Mouse (Mus musculus): ENCODE results near the gene Crls1. TPM values are rescaled to one million over a fixed set of nuclear protein-coding genes. Genes with fewer than 3 reads are reported as not detected.
A peak's percentile ranks its signal among the peaks of the same experiment; 100 is the strongest.

Gene Crls1
- polyA plus RNA-seq, 1 experiment from 2014 or later, result 26.8 TPM

GRCm38 (mm10) chr2:132863325-132863724 is 16.9 kb downstream of the Crls1 start:
- ATAC-seq (ENCODE audit: insufficient number of reproducible peaks, insufficient read depth, low FRiP score, low TSS enrichment), result no peak

GRCm38 (mm10) chr2:132867521-132867920 is 21.1 kb downstream of the Crls1 start:
- Histone ChIP-seq H3K9ac (no peak overlapping the region), H3K4me3 (no peak overlapping the region), H3K9me3 (no peaks in the 10 kb centered on the region), H3K27ac (no peak overlapping the region), H3K36me3 (peaks cover 12% of the 10 kb centered on the region), H3K27me3 (no peaks in the 10 kb centered on the region), H3K4me2 (replicated peaks) (no peak overlapping the region), H3K4me1 (no peaks in the 10 kb centered on the region)
- WGBS, result 73% methylated on average over 5 of the region's 5 CpGs
- ATAC-seq (ENCODE audit: insufficient number of reproducible peaks, insufficient read depth, low FRiP score, low TSS enrichment), result no peak

More at GRCm38 (mm10) chr2:132863325-132863724, 16.9 kb downstream of the Crls1 start:
- H3K9me3 ChIP-seq, result no peaks in the 10 kb centered on the region
- no peaks in the 10 kb centered on the region for H3K27me3 ChIP-seq
- 91% methylated on average over 2 of the region's 2 CpGs for WGBS
- no peak overlapping the region for H3K27ac ChIP-seq
- H3K4me1 ChIP-seq, result no peaks in the 10 kb centered on the region
- no peak overlapping the region for H3K9ac ChIP-seq
- H3K4me2 ChIP-seq (replicated peaks), result no peak overlapping the region
- H3K4me3 ChIP-seq, result no peak overlapping the region
- peaks cover 12% of the 10 kb centered on the region for H3K36me3 ChIP-seq

- H3K27me3 ChIP-seq, result no peaks in the 10 kb centered on the region
- no peak overlapping the region for H3K27ac ChIP-seq
- no peak for ATAC-seq (ENCODE audit: insufficient number of reproducible peaks, insufficient read depth, low FRiP score, low TSS enrichment)
- no peak overlapping the region for H3K4me3 ChIP-seq
- H3K9ac ChIP-seq, result no peak overlapping the region
- peaks cover 7% of the 10 kb centered on the region for H3K36me3 ChIP-seq
- 87% methylated on average over 5 of the region's 5 CpGs for WGBS
- H3K4me2 ChIP-seq (replicated peaks), result no peak overlapping the region
- no peaks in the 10 kb centered on the region for H3K4me1 ChIP-seq
- H3K9me3 ChIP-seq, result no peaks in the 10 kb centered on the region
These were observed 23.2 kb downstream of the Crls1 start for GRCm38 (mm10) chr2:132869682-132870081.

DNA sequence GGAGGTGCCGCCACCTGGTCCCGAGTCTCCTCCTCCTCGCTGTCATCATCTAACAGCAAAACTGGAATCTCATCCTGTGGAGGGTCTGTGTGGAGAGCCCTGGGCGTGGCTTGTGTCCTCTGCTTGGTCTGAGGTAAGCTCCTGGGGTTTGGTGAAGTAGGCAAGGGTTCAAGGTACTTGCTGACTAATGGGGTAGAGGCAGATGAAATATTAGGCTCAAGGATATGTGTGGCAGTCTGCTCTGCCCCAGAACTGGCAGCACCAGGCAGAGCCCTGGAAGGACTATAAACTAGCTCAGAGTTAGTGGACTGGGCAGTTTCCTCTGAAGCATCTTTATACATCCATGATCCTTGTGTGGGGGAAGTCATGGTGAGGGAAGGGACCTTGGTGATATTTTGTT is 23.8 kb downstream of the Crls1 start:
- no peaks in the 10 kb centered on the region for H3K27me3 ChIP-seq
- H3K36me3 ChIP-seq, result peaks cover 4% of the 10 kb centered on the region; the same call in 1 of the 2 replicates
- H3K27ac ChIP-seq, result no peak overlapping the region
- H3K9ac ChIP-seq, result no peak overlapping the region
- 77% methylated on average over 4 of the region's 4 CpGs for WGBS
- H3K4me1 ChIP-seq, result no peaks in the 10 kb centered on the region
- no peak overlapping the region for H3K4me3 ChIP-seq
- H3K4me2 ChIP-seq (replicated peaks), result no peak overlapping the region
- no peaks in the 10 kb centered on the region for H3K9me3 ChIP-seq
- no peak for ATAC-seq (ENCODE audit: insufficient number of reproducible peaks, insufficient read depth, low FRiP score, low TSS enrichment)

DNA sequence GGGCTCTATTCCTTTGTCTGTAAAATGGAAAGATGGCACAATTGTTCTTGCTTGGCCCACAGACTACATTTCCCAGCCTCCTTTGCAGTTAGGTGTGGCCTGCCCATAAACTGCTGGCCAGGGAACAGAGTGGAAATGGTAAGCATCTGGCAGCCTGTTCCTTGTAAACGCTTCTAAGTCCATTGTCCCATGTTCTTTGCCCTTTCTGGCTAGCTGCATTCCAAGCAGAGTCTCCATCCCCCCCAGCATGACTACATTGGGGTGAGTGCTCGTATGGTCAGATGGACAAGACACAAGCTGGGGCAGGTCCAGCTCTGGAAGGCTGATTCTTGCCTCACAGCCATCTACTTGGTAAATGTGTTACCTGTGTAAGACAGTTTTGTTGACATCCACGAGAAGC is 25.2 kb downstream of the Crls1 start:
- 62% methylated on average over 3 of the region's 3 CpGs for WGBS
- no peak overlapping the region for H3K4me2 ChIP-seq (replicated peaks)
- peaks cover 4% of the 10 kb centered on the region; the same call in 1 of the 2 replicates for H3K36me3 ChIP-seq
- H3K9ac ChIP-seq, result no peak overlapping the region
- no peak overlapping the region for H3K4me3 ChIP-seq
- no peak for ATAC-seq (ENCODE audit: insufficient number of reproducible peaks, insufficient read depth, low FRiP score, low TSS enrichment)
- peaks cover 7% of the 10 kb centered on the region; the same call in 1 of the 2 replicates for H3K27me3 ChIP-seq
- no peaks in the 10 kb centered on the region for H3K4me1 ChIP-seq
- no peaks in the 10 kb centered on the region for H3K9me3 ChIP-seq
- no peak overlapping the region for H3K27ac ChIP-seq

GRCm38 (mm10) chr2:132873657-132874326 is 27.3 kb downstream of the Crls1 start:
- no peak for ATAC-seq (ENCODE audit: insufficient number of reproducible peaks, insufficient read depth, low FRiP score, low TSS enrichment)
- H3K4me3 ChIP-seq, result no peak overlapping the region
- no peaks in the 10 kb centered on the region for H3K9me3 ChIP-seq
- H3K9ac ChIP-seq, result no peak overlapping the region
- 83% methylated on average over 10 of the region's 10 CpGs for WGBS
- H3K27ac ChIP-seq, result no peak overlapping the region
- H3K4me2 ChIP-seq (replicated peaks), result no peak overlapping the region
- H3K36me3 ChIP-seq, result no peaks in the 10 kb centered on the region
- H3K27me3 ChIP-seq, result peaks cover 25% of the 10 kb centered on the region
- no peaks in the 10 kb centered on the region for H3K4me1 ChIP-seq

DNA sequence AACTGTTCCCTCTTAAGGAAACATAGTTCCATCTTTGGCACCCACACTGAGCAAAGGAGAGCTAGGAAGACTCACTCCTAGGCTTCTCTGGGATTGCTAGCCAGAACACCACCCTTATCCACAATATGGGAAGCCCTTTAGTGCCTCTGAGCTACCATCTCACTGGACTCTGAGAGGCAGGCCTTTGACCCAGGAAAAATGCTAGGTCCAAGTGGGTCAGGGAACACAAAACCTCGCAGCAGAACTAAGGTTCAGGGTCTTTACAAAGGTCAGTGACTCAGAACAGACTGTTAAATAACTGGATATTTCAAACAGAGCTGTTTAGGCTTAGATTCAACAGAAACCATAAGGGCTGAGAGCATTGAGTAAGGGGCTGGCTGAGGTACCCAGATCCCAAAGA is 30.5 kb downstream of the Crls1 start:
- Histone ChIP-seq H3K4me2 (replicated peaks) (no peak overlapping the region), H3K9ac (no peak overlapping the region), H3K4me1 (peaks cover 17% of the 10 kb centered on the region), H3K4me3 (no peak overlapping the region), H3K27ac (no peak overlapping the region), H3K36me3 (no peaks in the 10 kb centered on the region), H3K27me3 (peaks cover 51% of the 10 kb centered on the region), H3K9me3 (no peaks in the 10 kb centered on the region)
- no peak for ATAC-seq (ENCODE audit: insufficient number of reproducible peaks, insufficient read depth, low FRiP score, low TSS enrichment)
- WGBS, result 69% methylated on average over 1 of the region's 1 CpGs

DNA sequence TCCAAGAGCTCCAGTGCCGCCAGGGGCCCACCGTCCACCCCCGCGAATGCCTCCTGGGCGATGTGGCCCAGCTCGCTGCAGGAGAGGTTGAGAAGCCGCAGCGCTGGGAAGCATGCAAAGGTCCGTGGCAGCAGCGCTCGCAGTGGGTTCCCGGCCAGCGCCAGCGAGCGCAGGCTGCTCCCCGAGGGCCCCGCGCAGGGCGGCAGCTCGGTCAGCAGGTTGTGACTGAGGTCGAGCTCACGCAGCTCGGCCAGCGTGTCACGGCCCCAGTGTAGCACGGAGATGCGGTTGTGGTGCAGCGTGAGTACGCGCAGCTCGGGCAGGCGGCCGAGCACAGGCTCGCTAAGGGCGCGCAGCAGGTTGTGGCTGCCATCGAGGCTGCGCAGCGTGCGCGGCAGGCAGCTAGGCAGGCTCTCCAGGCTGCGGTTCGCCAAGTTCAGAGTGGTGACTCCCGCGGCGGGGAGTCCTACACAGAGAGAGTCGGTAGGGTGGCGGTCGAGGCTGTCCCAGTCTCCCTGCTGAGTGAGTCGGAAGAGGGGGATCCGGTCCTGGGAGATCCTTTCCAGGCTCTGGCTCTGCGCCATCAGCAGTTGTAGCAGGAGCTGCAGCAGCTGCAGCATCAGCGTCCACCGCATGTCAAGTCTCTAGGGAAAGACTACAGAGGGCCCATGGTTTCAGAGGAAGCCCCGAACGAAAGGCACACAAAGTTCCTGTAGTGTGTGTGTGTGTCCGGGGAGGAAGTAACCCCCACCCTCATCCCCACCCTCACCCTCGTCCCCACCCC is 33.0 kb downstream of the Crls1 start:
- Histone ChIP-seq H3K27me3 (peaks cover 51% of the 10 kb centered on the region), H3K4me2 (replicated peaks) (peak overlapping the region; percentile 97), H3K36me3 (no peaks in the 10 kb centered on the region), H3K27ac (no peak overlapping the region), H3K9me3 (no peaks in the 10 kb centered on the region), H3K4me3 (peak overlapping the region; percentile 46), H3K9ac (peak overlapping the region; percentile 46; the same call in 1 of the 2 replicates), H3K4me1 (peaks cover 17% of the 10 kb centered on the region)
- peak; percentile 75 for ATAC-seq (ENCODE audit: insufficient number of reproducible peaks, insufficient read depth, low FRiP score, low TSS enrichment)
- under 1% methylated on average over 58 of the region's 58 CpGs for WGBS

DNA sequence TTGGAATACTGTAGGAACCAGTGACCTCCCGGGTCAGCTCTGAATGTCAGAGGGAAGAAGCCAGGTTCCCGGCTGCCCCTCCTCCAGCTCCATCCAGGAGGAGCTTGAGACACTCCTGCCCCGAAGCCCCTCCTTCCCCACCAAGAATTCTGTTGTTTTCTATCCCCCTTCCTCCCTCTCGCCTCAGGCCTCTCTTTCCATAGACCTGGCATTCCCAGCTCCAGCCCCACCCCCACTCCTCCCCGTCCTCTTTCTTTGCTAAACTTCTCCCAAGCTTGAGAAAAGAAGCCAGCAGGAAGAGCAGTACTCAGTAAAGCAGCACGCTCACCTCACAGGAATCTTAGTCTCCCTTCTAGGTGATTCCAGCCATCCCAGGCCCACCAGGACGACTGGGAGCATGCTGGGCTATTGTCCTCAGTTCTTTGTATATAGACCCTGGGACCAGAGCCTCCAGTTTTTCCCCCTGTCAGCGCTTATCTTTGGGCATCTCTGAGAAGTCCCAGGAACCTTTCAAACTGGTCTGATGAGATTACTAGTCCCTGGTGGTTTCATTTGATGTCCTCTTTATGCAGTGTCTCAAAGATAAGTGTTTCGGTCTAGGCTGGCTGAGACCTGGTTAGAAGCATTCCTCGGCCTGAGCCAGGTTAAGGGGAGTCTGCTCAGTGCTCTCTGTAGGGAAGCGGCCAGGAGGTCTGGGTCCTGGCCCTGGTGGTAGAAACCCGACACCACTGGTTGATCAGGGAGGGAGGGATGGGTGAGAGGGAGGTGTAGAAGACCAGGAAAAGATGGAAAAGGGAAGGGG is 34.6 kb downstream of the Crls1 start, which contains the start of gene Lrrn4:
Lrrn4 (minus strand) TSS at position 48 of the 802 bp plus-strand sequence.
- no peak within 1 kb of the TSS for H3K9ac ChIP-seq
- peaks cover 50% of the 10 kb centered on the region for H3K27me3 ChIP-seq

GRCm38 (mm10) chr2:132884303-132884967 is 38.0 kb downstream of the Crls1 start:
- Histone ChIP-seq H3K27ac (no peak overlapping the region), H3K27me3 (peaks cover 19% of the 10 kb centered on the region), H3K4me2 (replicated peaks) (no peak overlapping the region), H3K4me3 (no peak overlapping the region), H3K36me3 (no peaks in the 10 kb centered on the region), H3K9ac (no peak overlapping the region), H3K4me1 (peaks cover 17% of the 10 kb centered on the region), H3K9me3 (no peaks in the 10 kb centered on the region)
- 76% methylated on average over 8 of the region's 8 CpGs for WGBS
- no peak for ATAC-seq (ENCODE audit: insufficient number of reproducible peaks, insufficient read depth, low FRiP score, low TSS enrichment)

More for the DNA sequence above, 34.6 kb downstream of the Crls1 start, which contains the start of gene Lrrn4:
- no peak within 1 kb of the TSS for H3K27ac ChIP-seq
- H3K9me3 ChIP-seq, result no peaks in the 10 kb centered on the region
- peak within 1 kb of the TSS; percentile 46 for H3K4me3 ChIP-seq
- peak within 1 kb of the TSS; percentile 97 for H3K4me2 ChIP-seq (replicated peaks)
- 4% methylated on average over 12 of the region's 12 CpGs for WGBS
- no peak for ATAC-seq (ENCODE audit: insufficient number of reproducible peaks, insufficient read depth, low FRiP score, low TSS enrichment)
- peaks cover 17% of the 10 kb centered on the region for H3K4me1 ChIP-seq
- H3K36me3 ChIP-seq, result no peaks in the 10 kb centered on the region

- H3K4me2 ChIP-seq (replicated peaks), result no peak overlapping the region
- H3K27me3 ChIP-seq, result peaks cover 11% of the 10 kb centered on the region
- 89% methylated on average over 7 of the region's 7 CpGs for WGBS
- no peak overlapping the region for H3K27ac ChIP-seq
- no peaks in the 10 kb centered on the region for H3K36me3 ChIP-seq
- H3K9ac ChIP-seq, result no peak overlapping the region
- no peaks in the 10 kb centered on the region for H3K9me3 ChIP-seq
- peaks cover 11% of the 10 kb centered on the region for H3K4me1 ChIP-seq
- ATAC-seq (ENCODE audit: insufficient number of reproducible peaks, insufficient read depth, low FRiP score, low TSS enrichment), result no peak
- no peak overlapping the region for H3K4me3 ChIP-seq
These were observed 38.8 kb downstream of the Crls1 start for GRCm38 (mm10) chr2:132885312-132885711.

Measured in embryonic facial prominence, embryonic 12.5 days (tissue).